Mouse (Mus musculus) E14TG2a.4 (cell line): ENCODE data around the gene Atp5g1.

Experiments
- CTCF ChIP-seq: conservative IDR thresholded peaks from 2 replicates; pipeline ENCODE4 v1.5.1; 2014; ENCODE audit warnings: low read length
- NANOG ChIP-seq: IDR thresholded peaks from 2 replicates; pipeline ENCODE4 v1.6.1; 2014; ENCODE audit warnings: borderline replicate concordance, low read length, mixed read lengths
- POU5F1 ChIP-seq: IDR thresholded peaks from 2 replicates; pipeline ENCODE4 v1.6.1; 2014; ENCODE audit warnings: low read length, borderline replicate concordance

GRCm38 (mm10) chr11:96034596-96035052 lies 40.8 kb downstream of the Atp5g1 start, which contains the start of gene Snf8:
- TF ChIP-seq CTCF: no peak
- no peak for TF ChIP-seq POU5F1
- no peak for TF ChIP-seq NANOG
